Mouse (Mus musculus) adrenal gland, postnatal 10 days (tissue): Measurements from ENCODE around the gene Slc16a14. TPM values are rescaled to one million over a fixed set of nuclear protein-coding genes. Genes with fewer than 3 reads are reported as not detected.

Experiments
- DNase-seq: peaks from one replicate; pipeline ENCODE4 v3.0.0; 2021; ENCODE audit warnings: mixed read lengths
- total RNA-seq, 2 experiments: library from RNA; stranded (reverse); gene quantifications; 2 replicates each; pipeline ENCODE4 v1.2.3; 2021

Slc16a14 gene
- total RNA-seq, 2 experiments from 2014 or later, result 0.66 to 1.4 TPM

DNA sequence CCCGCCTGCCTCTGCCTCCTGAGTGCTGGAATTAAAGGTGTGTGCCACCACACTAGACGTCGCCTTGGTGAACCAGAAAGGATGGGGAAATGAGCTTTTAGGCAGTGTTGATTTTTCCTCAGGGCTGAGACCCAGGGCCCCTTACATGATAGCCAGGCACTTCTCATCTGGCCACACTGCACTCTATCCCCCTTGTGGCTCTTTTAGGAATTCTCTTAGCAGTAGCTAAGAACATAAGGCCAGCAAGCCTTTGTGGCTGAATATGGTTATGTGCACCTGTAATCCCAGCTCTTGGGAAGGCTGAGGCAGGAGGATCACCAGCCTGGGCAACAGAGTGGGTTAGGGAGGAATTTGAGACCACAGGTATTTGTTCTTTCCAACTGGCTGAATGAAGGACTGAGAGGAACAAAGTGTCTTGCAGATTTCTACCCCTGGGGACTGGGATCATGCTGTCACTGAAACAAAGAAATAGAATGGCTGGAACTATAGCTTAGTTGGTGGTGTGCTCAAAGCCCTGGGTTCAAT lies 68.2 kb downstream of the Slc16a14 start:
- DNase-seq, result no peak

DNA sequence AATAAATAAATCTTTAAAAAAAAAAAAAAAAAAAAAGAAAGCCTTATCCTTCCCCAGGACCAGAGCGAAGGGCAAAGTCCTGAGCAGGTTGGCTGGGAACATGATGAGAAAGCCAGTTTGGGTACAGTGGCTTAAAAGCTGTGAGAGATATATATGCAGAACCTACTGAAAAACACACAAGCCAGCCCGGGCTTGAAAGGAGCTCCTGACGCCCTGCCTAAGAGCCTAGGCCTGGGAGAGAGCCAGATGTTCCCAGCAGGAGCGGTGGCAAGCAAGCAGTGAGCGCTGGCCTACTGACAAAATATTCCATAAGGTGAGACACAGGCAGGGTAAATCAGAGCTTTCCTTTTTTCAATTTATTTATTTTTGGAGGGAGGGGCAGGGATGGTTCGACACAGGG lies 68.7 kb downstream of the Slc16a14 start:
- no peak for DNase-seq

DNA sequence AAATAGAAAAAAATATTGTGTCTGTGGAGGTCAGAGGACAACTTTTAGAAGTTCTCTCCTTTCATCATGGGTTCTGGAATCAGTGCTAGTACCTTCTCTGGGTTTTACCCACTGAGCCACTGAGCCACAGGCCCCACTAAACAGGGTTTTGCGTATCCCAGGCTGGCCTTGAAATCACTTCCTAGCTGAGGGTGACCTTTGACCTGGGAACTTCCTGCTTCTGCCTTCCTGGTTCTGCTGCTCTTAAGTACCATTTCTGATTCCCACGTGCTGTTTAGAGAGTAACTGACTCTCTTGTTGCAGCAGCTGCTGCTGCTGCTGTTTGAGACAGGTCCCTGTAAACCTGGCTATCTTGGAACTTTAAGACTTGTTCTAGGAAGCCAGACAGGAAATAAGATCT lies 70.3 kb downstream of the Slc16a14 start:
- no peak for DNase-seq

DNA sequence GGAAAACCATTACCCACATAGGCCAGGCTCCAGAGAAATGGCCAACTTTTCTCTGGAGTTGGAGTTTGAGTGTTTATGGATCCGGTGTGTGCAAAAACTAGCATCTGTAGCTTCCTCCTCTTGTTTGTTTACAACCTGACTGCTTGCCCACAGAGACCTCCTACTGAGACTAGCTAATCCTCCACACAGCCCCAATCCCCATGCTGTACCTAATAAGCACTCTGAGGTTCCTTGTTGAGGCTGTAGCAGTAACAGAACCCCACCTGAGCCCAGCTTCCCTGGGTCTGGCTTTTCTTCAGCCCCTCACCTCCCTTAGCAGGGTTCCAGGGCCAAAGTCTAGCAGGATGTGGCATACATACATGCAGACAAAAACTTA lies 73.7 kb downstream of the Slc16a14 start:
- DNase-seq, result no peak

DNA sequence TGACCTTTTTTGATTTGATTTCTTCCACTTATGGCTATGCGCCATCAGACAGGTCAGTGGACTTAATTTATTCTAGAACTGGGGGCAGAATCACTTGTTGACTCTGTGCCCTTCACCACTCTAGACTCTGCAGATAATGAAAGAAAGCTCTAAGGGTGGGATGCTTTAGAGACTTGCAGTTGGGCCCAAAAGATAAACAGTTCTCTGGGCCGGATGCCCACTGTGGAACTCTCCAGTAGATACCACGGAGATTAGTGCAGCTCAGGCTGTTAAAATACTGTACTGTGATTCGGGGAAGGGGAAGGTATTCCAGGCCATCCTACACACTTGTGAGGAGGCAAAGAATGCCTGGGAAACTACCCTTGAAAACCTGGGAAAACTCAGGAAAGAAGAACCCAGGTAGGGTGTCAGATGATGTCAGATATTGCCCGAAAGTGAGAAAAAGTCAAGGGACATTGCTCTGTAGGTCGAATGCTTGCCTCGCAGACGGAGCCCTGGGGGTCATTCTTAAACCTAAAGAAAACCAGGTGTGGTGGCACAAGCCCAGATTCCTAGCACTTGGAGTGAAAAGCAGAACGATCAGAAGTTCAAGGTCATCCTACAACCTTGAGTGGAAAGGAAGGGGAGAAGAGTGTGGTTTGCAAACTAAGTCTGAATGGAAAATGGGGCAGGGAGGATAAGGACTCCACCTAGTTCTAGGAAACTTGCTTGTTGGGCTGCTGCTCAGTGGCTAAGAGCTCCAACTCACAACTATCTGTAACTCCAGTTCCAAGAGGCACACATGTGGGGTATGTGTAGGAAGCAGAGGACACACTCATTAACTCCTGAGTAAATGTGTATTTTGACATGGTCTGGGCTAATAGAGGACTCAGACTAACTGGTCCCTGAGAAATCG lies 74.3 kb downstream of the Slc16a14 start:
- DNase-seq, result no peak

DNA sequence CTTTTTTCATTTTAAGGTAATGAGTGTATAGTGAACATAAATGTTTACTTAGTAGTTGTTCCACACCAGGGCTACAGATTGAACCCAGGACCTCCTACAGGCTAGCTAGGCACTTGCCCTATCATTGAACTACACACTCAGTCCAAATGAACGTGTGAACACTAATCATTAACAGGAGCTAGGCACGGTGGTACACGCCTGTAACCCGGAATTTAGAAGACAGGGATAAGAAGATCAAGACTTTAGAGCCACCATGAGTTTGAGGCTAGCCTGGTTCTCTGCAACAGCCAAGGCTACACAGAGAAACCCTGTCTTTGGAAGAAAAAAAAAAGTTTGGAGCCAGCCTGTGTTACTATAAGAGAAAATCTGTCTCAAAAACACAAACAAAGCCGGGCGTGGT lies 75.3 kb downstream of the Slc16a14 start:
- no peak for DNase-seq

Other genes starting within 250 kb of the Slc16a14 start
- 1 to 10 TPM; 2.7 to 5.7 TPM for gene Dner, start 238.9 kb downstream of the Slc16a14 start, total RNA-seq
- gene Fbxo36, start 95.3 kb downstream of the Slc16a14 start, total RNA-seq, result 1 to 10 TPM; 6.8 to 9.7 TPM
- 100 to 1,000 TPM; 195 to 219 TPM for gene Trip12, start 94.6 kb downstream of the Slc16a14 start, total RNA-seq
- not detected for gene Gm10553, start 165.0 kb upstream of the Slc16a14 start, total RNA-seq
- gene A530032D15Rik, start 174.7 kb upstream of the Slc16a14 start, total RNA-seq, result 1 to 10 TPM in 1 of 2 experiments, under 1 TPM in 1; 0.70 to 1.1 TPM